Mouse (Mus musculus) liver, postnatal 0 days (tissue): ENCODE results near the gene Gosr2. TPM values are rescaled to one million over a fixed set of nuclear protein-coding genes. Genes with fewer than 3 reads are reported as not detected.
A peak's percentile ranks its signal among the peaks of the same experiment; 100 is the strongest.

Source experiments
- ATAC-seq: fragments of 200-750 bp; cut with Nextera tagmentation; 2 replicates; pipeline ENCODE4 v1.8.0; 2017; ENCODE audit warnings: mild to moderate bottlenecking, moderate library complexity
- DNase-seq: peaks from one replicate; pipeline ENCODE4 v3.0.0-alpha.2; 2016
- H3K27ac ChIP-seq: fragments of 300-500 bp; sonication (generic); 2 replicates; pipeline ENCODE4 v1.5.1; 2014; ENCODE audit warnings: antibody characterized with exemption, moderate library complexity, mild to moderate bottlenecking, low read depth
- H3K27me3 ChIP-seq: fragments of 300-500 bp; sonication (generic); 2 replicates; pipeline ENCODE4 v1.6.1; 2014; ENCODE audit warnings: low read length, control low read depth, mixed read lengths; ENCODE audit not compliant: insufficient read depth
- H3K36me3 ChIP-seq: fragments of 300-500 bp; sonication (generic); replicated peaks from 2 replicates; pipeline ENCODE4 v1.6.1; 2014; ENCODE audit warnings: mild to moderate bottlenecking, control low read depth, low read length, moderate library complexity, mixed read lengths; ENCODE audit not compliant: insufficient read depth
- H3K4me1 ChIP-seq: fragments of 300-500 bp; sonication (generic); 2 replicates; pipeline ENCODE4 v1.6.1; 2014; ENCODE audit warnings: antibody characterized with exemption, mild to moderate bottlenecking, control low read depth; ENCODE audit not compliant: insufficient read depth
- H3K4me2 ChIP-seq: fragments of 300-500 bp; sonication (generic); 2 replicates; pipeline ENCODE4 v1.6.1; 2014; ENCODE audit warnings: low read depth, mild to moderate bottlenecking, low read length, moderate library complexity, mixed read lengths
- H3K4me3 ChIP-seq: fragments of 300-500 bp; sonication (generic); 2 replicates; pipeline ENCODE4 v1.5.1; 2014; ENCODE audit warnings: low read depth, low read length
- H3K9ac ChIP-seq: fragments of 300-500 bp; sonication (generic); replicated peaks from 2 replicates; pipeline ENCODE4 v1.6.1; 2014; ENCODE audit warnings: mild to moderate bottlenecking, moderate library complexity
- H3K9me3 ChIP-seq: fragments of 300-500 bp; sonication (generic); 2 replicates; pipeline ENCODE4 v1.6.1; 2016; ENCODE audit warnings: mild to moderate bottlenecking, control low read depth, low read length, mixed read lengths
- CTCF ChIP-seq: sonication (generic); IDR thresholded peaks from 2 replicates; pipeline ENCODE4 v1.5.1; 2016; ENCODE audit warnings: antibody characterized with exemption, low read depth
- EP300 ChIP-seq: IDR thresholded peaks from 2 replicates; pipeline ENCODE4 v1.6.1; 2016; ENCODE audit warnings: antibody characterized with exemption, low read depth, mild to moderate bottlenecking
- whole genome bisulfite sequencing: fragments of 180-500 bp; shearing (Covaris S2); extraction: QIAGEN DNeasy Blood & Tissue Kit; methylation state at CpG from one replicate; pipeline ENCODE4 v1.1.7; 2014; ENCODE audit not compliant: insufficient replicate concordance; 5-methylcytosine and 5-hydroxymethylcytosine counted together
- polyA plus RNA-seq: library from polyadenylated mRNA; unstranded; fragments of >200 nt; fragmentation: Nextera tagmentation; extraction: Ambion mirVana; gene quantifications from 2 replicates; pipeline ENCODE4 v1.2.1, GENCODE M21; 2015

Gosr2 gene
- polyA plus RNA-seq, 1 experiment from 2014 or later: 43.1 TPM

GRCm38 (mm10) chr11:103665695-103666094, 32.0 kb downstream of the Gosr2 start:
- H3K4me1 ChIP-seq: no peaks in the 10 kb centered on the region
- ATAC-seq (no peak), DNase-seq (no peak)
- no peaks in the 10 kb centered on the region for H3K36me3 ChIP-seq
- H3K4me2 ChIP-seq: no peak overlapping the region
- no peak overlapping the region for H3K9ac ChIP-seq
- TF ChIP-seq EP300 (no peak), CTCF (no peak)
- no peaks in the 10 kb centered on the region for H3K27me3 ChIP-seq
- no peak overlapping the region for H3K4me3 ChIP-seq
- no peaks in the 10 kb centered on the region for H3K9me3 ChIP-seq
- H3K27ac ChIP-seq: no peak overlapping the region
- 20% methylated on average over 1 of the region's 1 CpGs for WGBS

GRCm38 (mm10) chr11:103663119-103663518, 34.6 kb downstream of the Gosr2 start:
- Histone ChIP-seq H3K9me3 (no peaks in the 10 kb centered on the region), H3K4me2 (no peak overlapping the region), H3K36me3 (no peaks in the 10 kb centered on the region), H3K4me1 (no peaks in the 10 kb centered on the region), H3K4me3 (no peak overlapping the region), H3K27me3 (no peaks in the 10 kb centered on the region), H3K9ac (no peak overlapping the region), H3K27ac (no peak overlapping the region)
- DNase-seq (no peak), ATAC-seq (no peak)
- WGBS: 68% methylated on average over 8 of the region's 8 CpGs
- TF ChIP-seq EP300 (no peak), CTCF (no peak)

GRCm38 (mm10) chr11:103662546-103662945, 35.2 kb downstream of the Gosr2 start:
- Histone ChIP-seq H3K9me3 (no peaks in the 10 kb centered on the region), H3K4me1 (no peaks in the 10 kb centered on the region), H3K9ac (no peak overlapping the region), H3K4me2 (no peak overlapping the region), H3K4me3 (no peak overlapping the region), H3K36me3 (no peaks in the 10 kb centered on the region), H3K27me3 (no peaks in the 10 kb centered on the region), H3K27ac (no peak overlapping the region)
- ATAC-seq (no peak), DNase-seq (no peak)
- TF ChIP-seq EP300: no peak
- 66% methylated on average over 5 of the region's 5 CpGs for WGBS

- Histone ChIP-seq H3K27ac (no peak overlapping the region), H3K4me2 (no peak overlapping the region), H3K27me3 (no peaks in the 10 kb centered on the region), H3K4me1 (no peaks in the 10 kb centered on the region), H3K9me3 (no peaks in the 10 kb centered on the region), H3K4me3 (no peak overlapping the region), H3K9ac (no peak overlapping the region), H3K36me3 (no peaks in the 10 kb centered on the region)
- TF ChIP-seq CTCF (no peak), EP300 (no peak)
- ATAC-seq: no peak
- 51% methylated on average over 4 of the region's 4 CpGs for WGBS
- no peak for DNase-seq
Measured at GRCm38 (mm10) chr11:103661863-103662262, 35.8 kb downstream of the Gosr2 start.

GRCm38 (mm10) chr11:103658189-103658588, 39.5 kb downstream of the Gosr2 start:
- no peak for TF ChIP-seq EP300
- TF ChIP-seq CTCF: no peak
- Histone ChIP-seq H3K4me1 (no peaks in the 10 kb centered on the region), H3K27ac (no peak overlapping the region), H3K9me3 (no peaks in the 10 kb centered on the region), H3K36me3 (no peaks in the 10 kb centered on the region), H3K27me3 (0 out of 2 replicates have a peak, but pooled peaks cover 2% of the 10 kb centered on the region), H3K9ac (no peak overlapping the region), H3K4me2 (no peak overlapping the region), H3K4me3 (no peak overlapping the region)
- 75% methylated on average over 7 of the region's 7 CpGs for WGBS
- DNase-seq (no peak), ATAC-seq (no peak)

- WGBS: 10% methylated on average over 3 of the region's 3 CpGs
- H3K9ac ChIP-seq: no peak overlapping the region
- no peak for TF ChIP-seq EP300
- no peak for TF ChIP-seq CTCF
- DNase-seq: peak; percentile 59
- H3K27ac ChIP-seq: no peak overlapping the region
- H3K4me2 ChIP-seq: no peak overlapping the region
- ATAC-seq: no peak
- no peaks in the 10 kb centered on the region for H3K36me3 ChIP-seq
- H3K4me1 ChIP-seq: no peaks in the 10 kb centered on the region
- no peak overlapping the region for H3K4me3 ChIP-seq
- peaks cover 15% of the 10 kb centered on the region for H3K27me3 ChIP-seq
- H3K9me3 ChIP-seq: no peaks in the 10 kb centered on the region
Measured at GRCm38 (mm10) chr11:103656520-103656919, 41.2 kb downstream of the Gosr2 start.
